Mouse (Mus musculus) cerebellum, adult 2 months (tissue): ENCODE results near the gene Hist1h3d.

Experiments used
- CTCF ChIP-seq: fragments of 200-500 bp; IDR thresholded peaks from 2 replicates; pipeline ENCODE4 v1.5.1; 2011; ENCODE audit warnings: low read depth, mild to moderate bottlenecking, control low read depth, low read length, moderate library complexity, borderline replicate concordance; ENCODE audit not compliant: insufficient read depth
- POLR2A ChIP-seq: fragments of 200-500 bp; IDR thresholded peaks from 2 replicates; pipeline ENCODE4 v1.6.1; 2011; ENCODE audit warnings: low read length, control low read depth, borderline replicate concordance; ENCODE audit not compliant: insufficient read depth

GRCm38 (mm10) chr13:23529005-23529404 is 46.6 kb upstream of the Hist1h3d start:
- TF ChIP-seq POLR2A (no peak), CTCF (no peak)
